ENCODE assay signal across 10 mouse cellular contexts in the genomic region with DNA sequence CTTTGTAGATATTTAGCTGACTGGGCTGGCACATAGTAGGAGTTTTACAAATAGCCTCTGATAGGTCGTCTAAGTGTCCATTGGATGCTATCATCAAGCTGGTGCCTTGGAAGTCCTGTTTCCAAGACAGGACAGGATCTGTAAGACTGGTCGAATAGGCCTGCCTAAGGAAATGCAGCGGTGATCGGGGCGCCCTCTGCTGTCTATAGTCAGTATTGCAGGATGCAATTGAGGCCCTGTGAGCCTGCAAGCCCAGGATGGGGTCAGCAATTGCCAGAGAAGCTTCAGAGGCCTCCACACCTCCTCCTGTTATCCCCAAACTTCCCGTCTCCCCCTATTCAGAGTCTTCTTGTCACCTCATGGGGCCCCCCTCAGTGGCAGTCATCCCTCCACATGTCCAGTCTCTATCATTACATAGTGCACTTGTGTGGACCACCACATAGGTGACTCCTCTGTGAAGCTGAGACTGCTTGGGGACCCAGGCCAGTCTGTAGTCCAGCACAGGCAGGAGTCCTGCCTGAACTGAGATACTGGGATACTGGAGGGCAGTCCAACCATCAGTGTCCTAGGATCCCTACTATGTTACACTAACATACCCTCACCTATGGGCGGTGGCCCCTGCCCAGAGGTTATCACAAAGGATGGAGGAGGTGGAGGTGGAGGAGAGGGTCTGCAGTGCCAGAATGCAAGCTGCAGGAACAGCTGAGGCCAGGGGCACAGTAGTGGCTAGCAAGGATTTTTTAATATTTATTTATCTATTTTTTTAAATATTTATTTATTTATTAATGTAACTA. TPM values are rescaled to one million over a fixed set of nuclear protein-coding genes. Genes with fewer than 3 reads are reported as not detected.
DNase-seq lines count a peak whose midpoint lies in the region; ATAC-seq and TF ChIP-seq lines count a peak whose summit lies in the region.
"Had no signal": no experiment of that assay in that cellular context is flagged by ENCODE, and none has a peak within 500 bp of the region (broad histone marks: within the 10 kb centered on the region; RNA-seq: fewer than 3 reads in every experiment).

No protein-coding gene starts in this region.

- no peak overlapping the region for H3K9ac ChIP-seq in kidney, embryonic 14.5 days (ENCODE audit: low read depth, low read length)
- no peak overlapping the region for H3K9ac ChIP-seq in liver, postnatal 0 days (replicated peaks)
- H3K9ac ChIP-seq: embryonic facial prominence, embryonic 12.5 days; neural tube, embryonic 13.5 days had no signal

- no peak overlapping the region for H3K4me3 ChIP-seq in kidney, embryonic 14.5 days (ENCODE audit: low read length)
- no peak overlapping the region for H3K4me3 ChIP-seq in liver, postnatal 0 days (ENCODE audit: low read depth, low read length)
- H3K4me3 ChIP-seq: embryonic facial prominence, embryonic 12.5 days; neural tube, embryonic 13.5 days had no signal

- peak; percentile 66 for DNase-seq in kidney, adult 11 months
- DNase-seq in cerebellum, adult 11 months: peak; percentile 76
- peak; percentile 73 to 77 for DNase-seq in frontal cortex, postnatal 36 days (ENCODE audit: low spot score in 2 of 2)
- DNase-seq in kidney, postnatal 25 days: peak; percentile 80 to 90
- DNase-seq in liver, postnatal 0 days: peak; percentile 84
- DNase-seq in retina, embryonic 14.5 days (ENCODE audit: low spot score): peak; percentile 85
- DNase-seq in thymus, postnatal 4 days: peak; percentile 93

- no peaks in the 10 kb centered on the region for H3K9me3 ChIP-seq in kidney, embryonic 14.5 days (ENCODE audit: control insufficient read depth, low read length)
- H3K9me3 ChIP-seq in liver, postnatal 0 days (ENCODE audit: low read length): no peaks in the 10 kb centered on the region
- H3K9me3 ChIP-seq: embryonic facial prominence, embryonic 12.5 days; neural tube, embryonic 13.5 days had no signal

- H3K27me3 ChIP-seq in kidney, embryonic 14.5 days (ENCODE audit: control insufficient read depth, insufficient read depth, low read length): no peaks in the 10 kb centered on the region
- no peaks in the 10 kb centered on the region for H3K27me3 ChIP-seq in liver, postnatal 0 days (ENCODE audit: insufficient read depth, low read length)
- H3K27me3 ChIP-seq: embryonic facial prominence, embryonic 12.5 days; neural tube, embryonic 13.5 days had no signal

- 18% methylated on average over 7 of the region's 7 CpGs for WGBS in kidney, embryonic 14.5 days
- WGBS in liver, postnatal 0 days (ENCODE audit: insufficient replicate concordance): 21% methylated on average over 7 of the region's 7 CpGs

- no peaks in the 10 kb centered on the region for H3K36me3 ChIP-seq in kidney, embryonic 14.5 days (ENCODE audit: control insufficient read depth, insufficient read depth, low read length)
- H3K36me3 ChIP-seq in liver, postnatal 0 days (replicated peaks; ENCODE audit: insufficient read depth, low read length): no peaks in the 10 kb centered on the region
- H3K36me3 ChIP-seq: embryonic facial prominence, embryonic 12.5 days; neural tube, embryonic 13.5 days had no signal

- H3K4me2 ChIP-seq in kidney, embryonic 14.5 days (replicated peaks; ENCODE audit: low read depth, low read length): no peak overlapping the region
- no peak overlapping the region for H3K4me2 ChIP-seq in liver, postnatal 0 days (ENCODE audit: low read depth, low read length)
- H3K4me2 ChIP-seq: embryonic facial prominence, embryonic 12.5 days; neural tube, embryonic 13.5 days had no signal

- ATAC-seq in kidney, embryonic 14.5 days (ENCODE audit: low FRiP score, low TSS enrichment): no peak
- 0 out of 2 replicates have a peak, but pooled peaks have one; percentile 24 for ATAC-seq in liver, postnatal 0 days

- no peak for TF ChIP-seq EP300 in liver, postnatal 0 days (IDR thresholded peaks at IDR 0.05; ENCODE audit: low read depth)

- peaks cover 23% of the 10 kb centered on the region for H3K4me1 ChIP-seq in kidney, embryonic 14.5 days (ENCODE audit: control insufficient read depth, insufficient read depth, low read length)
- peaks cover 8% of the 10 kb centered on the region for H3K4me1 ChIP-seq in liver, postnatal 0 days (ENCODE audit: insufficient read depth)
- H3K4me1 ChIP-seq: embryonic facial prominence, embryonic 12.5 days; neural tube, embryonic 13.5 days had no signal

- H3K27ac ChIP-seq in kidney, embryonic 14.5 days (ENCODE audit: low read depth, low read length): no peak overlapping the region
- no peak overlapping the region for H3K27ac ChIP-seq in liver, postnatal 0 days (ENCODE audit: low read depth)
- H3K27ac ChIP-seq: embryonic facial prominence, embryonic 12.5 days; neural tube, embryonic 13.5 days had no signal

- peak; percentile 95 for TF ChIP-seq CTCF in liver, postnatal 0 days (IDR thresholded peaks at IDR 0.05; ENCODE audit: low read depth)

RNA-seq across cellular contexts. Expression of a gene that starts 3.0 kb away (rescaled TPM):
- polyA plus RNA-seq in kidney, embryonic 14.5 days (2014; fragmentation: Nextera tagmentation; extraction: Ambion mirVana): 10.8 and 17.4 TPM in 2 replicates
- polyA plus RNA-seq in liver, postnatal 0 days (2015; fragmentation: Nextera tagmentation; extraction: Ambion mirVana): 4.4 and 4.7 TPM in 2 replicates

RNA-seq across cellular contexts. Expression of a gene that starts 30.1 kb away (rescaled TPM):
- 2.3 and 4.5 TPM in 2 replicates for polyA plus RNA-seq in kidney, embryonic 14.5 days (2014; fragmentation: Nextera tagmentation; extraction: Ambion mirVana)
- 5.8 and 6.3 TPM in 2 replicates for polyA plus RNA-seq in liver, postnatal 0 days (2015; fragmentation: Nextera tagmentation; extraction: Ambion mirVana)

RNA-seq across cellular contexts. Expression of a gene that starts 32.9 kb away (rescaled TPM):
- 58.0 and 81.1 TPM in 2 replicates for polyA plus RNA-seq in kidney, embryonic 14.5 days (2014; fragmentation: Nextera tagmentation; extraction: Ambion mirVana)
- 15.4 and 15.8 TPM in 2 replicates for polyA plus RNA-seq in liver, postnatal 0 days (2015; fragmentation: Nextera tagmentation; extraction: Ambion mirVana)
